Mouse (Mus musculus): ENCODE results near the gene C1qtnf7. TPM values are rescaled to one million over a fixed set of nuclear protein-coding genes. Genes with fewer than 3 reads are reported as not detected.

C1qtnf7 gene
- 1 to 10 TPM in 1 of 2 experiments, under 1 TPM in 1; 0.36 to 1.6 TPM for total RNA-seq (2021)
- long read RNA-seq, partial matches to known transcripts, result 0 of 1 reads
- long read RNA-seq, other reads (novel, unspliced or antisense), result 1 of 1 reads

GRCm38 (mm10) chr5:43515401-43515976 lies at the start of gene C1qtnf7:
Gene C1qtnf7, plus strand, starts transcription at chr5:43515538.
- DNase-seq (ENCODE audit: low spot score in 2 of 2), result no peak

DNA sequence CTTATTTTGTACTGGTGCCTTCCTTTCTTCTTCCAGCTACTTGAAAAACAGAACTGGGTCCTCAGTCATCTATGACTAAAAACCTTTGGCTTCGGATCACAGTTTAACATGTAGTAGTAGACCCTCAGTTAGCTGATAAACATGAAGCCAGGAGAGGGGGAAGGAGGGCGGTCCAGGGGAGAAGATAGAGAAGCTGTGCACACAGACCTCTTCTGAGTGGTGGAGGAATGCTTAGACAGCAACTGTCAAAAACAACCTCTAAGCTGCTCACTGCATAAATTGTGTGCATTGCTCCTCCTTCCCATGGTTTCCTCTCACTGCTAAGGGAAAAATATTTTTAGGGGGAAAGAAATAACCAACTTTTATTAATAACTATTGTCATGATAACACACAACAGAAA lies 48.6 kb upstream of the C1qtnf7 start:
- DNase-seq (ENCODE audit: low spot score in 2 of 2), result no peak

DNA sequence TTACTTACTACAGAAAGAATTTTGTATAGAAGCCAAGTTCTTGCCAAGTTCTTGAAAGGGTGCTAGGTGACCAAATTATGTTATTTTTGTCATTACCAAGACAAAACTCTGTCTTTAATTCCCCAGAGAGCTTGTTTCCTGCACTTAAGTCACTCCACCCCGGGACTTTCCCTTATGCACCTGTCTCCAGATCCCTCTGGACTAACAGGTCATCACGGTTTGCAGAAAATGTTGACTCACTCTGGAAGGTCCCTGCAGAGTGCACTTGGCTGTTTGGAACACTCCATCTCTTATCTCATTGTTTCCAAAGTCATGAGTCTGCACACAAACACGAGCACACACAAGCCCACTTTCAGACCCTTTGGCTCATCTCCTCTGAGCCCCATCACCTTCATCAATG lies 48.1 kb upstream of the C1qtnf7 start:
- DNase-seq (ENCODE audit: low spot score in 2 of 2), result no peak

- no peak for DNase-seq (ENCODE audit: low spot score in 2 of 2)
Observed at GRCm38 (mm10) chr5:43468937-43469336, 46.4 kb upstream of the C1qtnf7 start.

GRCm38 (mm10) chr5:43477953-43478352 lies 37.4 kb upstream of the C1qtnf7 start:
- DNase-seq (ENCODE audit: low spot score in 2 of 2), result no peak

DNA sequence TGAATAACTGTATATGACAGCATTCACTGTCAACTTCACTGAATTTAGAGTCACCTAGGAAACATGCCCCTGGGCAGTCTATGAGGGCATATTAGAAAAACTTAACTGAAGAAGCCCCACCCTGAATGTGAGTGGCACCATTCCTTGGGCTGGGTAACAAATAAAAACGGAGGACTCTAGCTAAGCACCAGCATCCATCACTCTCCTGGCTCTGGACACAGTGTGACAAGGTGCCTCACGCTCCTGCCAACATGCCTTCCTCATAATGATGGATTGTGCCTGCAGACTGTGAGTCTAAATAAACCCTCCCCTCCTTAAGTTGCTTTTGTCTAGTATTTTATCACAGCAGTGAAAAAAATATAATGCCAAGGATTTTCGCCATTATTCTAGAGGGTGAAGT lies 35.3 kb upstream of the C1qtnf7 start:
- no peak for DNase-seq (ENCODE audit: low spot score in 2 of 2)

- no peak for DNase-seq (ENCODE audit: low spot score in 2 of 2)
Observed at GRCm38 (mm10) chr5:43480786-43481185, 34.6 kb upstream of the C1qtnf7 start.

DNA sequence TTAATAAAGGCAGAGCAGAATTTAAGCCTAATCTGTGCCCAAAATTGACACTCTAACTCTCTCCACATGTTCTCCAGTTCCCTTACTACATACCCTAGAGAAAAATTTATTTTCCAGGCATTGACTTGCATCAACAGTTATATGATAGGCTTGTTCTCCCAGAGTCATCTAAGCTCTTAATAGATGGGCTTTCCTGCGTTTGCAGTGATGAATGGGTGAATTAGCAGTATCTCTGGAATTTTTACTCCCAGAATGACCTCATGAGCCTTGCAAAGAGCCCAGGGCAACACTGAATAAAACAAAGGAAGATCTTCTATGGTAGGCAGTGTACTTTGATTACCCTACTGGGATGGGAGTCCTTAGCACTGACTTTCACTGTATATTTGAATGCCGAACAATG lies 33.5 kb upstream of the C1qtnf7 start:
- DNase-seq (ENCODE audit: low spot score in 2 of 2), result no peak

GRCm38 (mm10) chr5:43501887-43502286 lies 13.5 kb upstream of the C1qtnf7 start:
- no peak for DNase-seq (ENCODE audit: low spot score in 2 of 2)

DNA sequence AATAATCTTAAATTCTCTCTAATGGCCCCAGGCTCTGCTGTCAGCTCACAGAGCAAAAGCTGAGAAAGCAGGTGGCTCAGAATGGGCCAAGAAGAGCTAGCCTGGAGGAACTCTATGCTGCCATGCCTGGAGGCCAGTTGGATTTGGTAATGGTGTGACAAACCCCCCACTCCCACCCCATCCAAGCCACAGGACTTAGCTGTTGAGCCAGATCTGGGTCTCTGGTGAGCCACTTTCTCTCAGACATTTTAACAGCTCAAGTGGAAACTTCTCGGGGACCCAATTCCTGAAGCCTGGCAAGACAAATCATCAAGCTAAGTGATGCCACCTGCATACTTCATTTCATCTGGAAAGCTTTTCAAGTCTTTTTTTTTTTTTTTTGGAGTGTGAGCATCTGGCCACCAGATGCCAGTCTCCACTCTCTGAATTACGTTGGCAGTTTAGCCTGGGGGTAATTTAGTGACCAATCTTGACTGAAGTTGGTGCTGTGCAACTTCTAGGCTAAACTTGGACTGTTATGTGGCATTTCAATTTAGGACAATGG lies 11.0 kb upstream of the C1qtnf7 start:
- no peak for DNase-seq (ENCODE audit: low spot score in 2 of 2)

DNA sequence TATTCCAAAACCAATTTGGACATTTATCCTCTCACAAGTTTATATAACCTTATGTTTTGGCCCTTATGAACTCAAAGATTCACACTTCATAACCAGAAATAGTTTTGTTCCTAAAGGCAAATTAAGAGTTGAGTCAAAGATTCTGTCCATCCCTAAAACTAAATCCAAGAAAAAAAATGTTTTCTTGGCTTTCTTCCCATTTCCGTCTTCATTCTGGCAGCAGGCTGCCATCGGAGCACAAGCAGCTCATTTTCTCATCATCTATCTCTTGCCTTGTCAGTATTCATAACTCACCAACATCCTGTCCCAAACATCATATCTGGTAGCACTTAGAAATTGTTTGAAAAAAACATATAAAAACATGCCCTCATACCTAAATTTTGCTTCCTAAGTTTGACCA lies 6.9 kb upstream of the C1qtnf7 start:
- no peak for DNase-seq (ENCODE audit: low spot score in 2 of 2)

GRCm38 (mm10) chr5:43508892-43509291 lies 6.4 kb upstream of the C1qtnf7 start:
- DNase-seq (ENCODE audit: low spot score in 2 of 2), result no peak

DNA sequence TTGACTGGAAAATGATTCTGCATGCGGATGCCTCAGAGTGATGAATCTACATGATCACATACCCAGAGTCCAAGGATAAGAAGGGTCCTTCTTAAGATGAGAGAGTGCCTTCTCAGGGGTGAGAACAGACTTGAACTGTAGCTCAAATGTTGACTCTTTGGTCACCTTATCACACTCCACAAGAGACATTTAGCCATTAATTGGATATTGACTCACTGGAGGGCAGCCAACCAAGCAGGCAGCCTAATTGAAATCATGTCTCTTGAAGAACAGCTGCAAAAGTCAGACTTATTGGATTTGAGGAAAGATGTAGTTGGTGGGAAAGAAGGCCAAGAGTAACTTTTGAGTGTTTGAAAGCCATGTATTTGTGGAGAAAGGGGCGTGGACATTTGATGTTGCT lies 4.2 kb upstream of the C1qtnf7 start:
- no peak for DNase-seq (ENCODE audit: low spot score in 2 of 2)

- no peak for DNase-seq (ENCODE audit: low spot score in 2 of 2)
Observed at GRCm38 (mm10) chr5:43516491-43516890, 1.2 kb downstream of the C1qtnf7 start.

GRCm38 (mm10) chr5:43517313-43517712 lies 2.0 kb downstream of the C1qtnf7 start:
- no peak for DNase-seq (ENCODE audit: low spot score in 2 of 2)

GRCm38 (mm10) chr5:43519905-43520304 lies 4.6 kb downstream of the C1qtnf7 start:
- no peak for DNase-seq (ENCODE audit: low spot score in 2 of 2)

DNA sequence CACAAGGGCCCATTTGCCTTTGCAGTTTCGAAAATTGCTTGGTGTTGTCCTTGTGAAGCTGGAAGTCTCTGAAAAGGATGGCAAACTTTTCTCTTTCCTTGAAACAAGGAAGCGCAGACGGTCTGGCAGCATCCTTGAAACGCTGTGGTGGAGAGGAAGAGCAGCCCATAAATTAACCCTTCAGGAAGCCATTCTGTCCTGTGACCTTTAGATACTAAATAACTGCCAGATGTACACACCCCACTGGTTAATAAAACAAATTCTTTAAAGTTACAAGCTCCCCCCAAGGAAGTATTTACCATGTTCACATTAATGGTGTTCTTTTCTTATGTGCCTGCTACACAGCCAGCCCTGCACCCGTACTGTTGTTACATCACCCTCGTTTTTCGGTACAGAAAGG lies 6.0 kb downstream of the C1qtnf7 start:
- no peak for DNase-seq (ENCODE audit: low spot score in 2 of 2)

- no peak for DNase-seq (ENCODE audit: low spot score in 2 of 2)
Observed at GRCm38 (mm10) chr5:43522866-43523265, 7.5 kb downstream of the C1qtnf7 start.

- DNase-seq (ENCODE audit: low spot score in 2 of 2), result no peak
Observed at GRCm38 (mm10) chr5:43526874-43527584, 11.7 kb downstream of the C1qtnf7 start.

- no peak for DNase-seq (ENCODE audit: low spot score in 2 of 2)
Observed at GRCm38 (mm10) chr5:43530186-43530585, 14.8 kb downstream of the C1qtnf7 start.

DNA sequence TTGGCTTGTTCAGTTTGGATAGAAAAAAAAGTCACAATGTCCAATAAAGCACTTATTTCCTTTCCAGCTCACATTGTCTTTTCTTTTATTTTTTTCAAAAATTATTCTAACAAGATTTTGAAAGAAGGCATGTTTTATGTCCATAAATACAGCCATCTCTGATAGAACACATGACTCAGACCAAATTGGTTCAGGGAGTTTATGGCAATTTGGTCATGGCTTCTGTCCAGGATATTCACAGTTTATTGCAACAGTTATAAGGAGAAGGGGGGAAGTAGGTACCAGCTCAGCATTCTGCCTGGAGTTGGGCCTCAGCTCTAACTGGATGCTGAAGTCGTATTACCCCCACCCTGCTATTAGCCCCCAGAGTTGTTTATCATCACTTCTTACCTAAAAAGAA lies 15.5 kb downstream of the C1qtnf7 start:
- no peak for DNase-seq (ENCODE audit: low spot score in 2 of 2)

GRCm38 (mm10) chr5:43538322-43539167 lies 23.2 kb downstream of the C1qtnf7 start:
- DNase-seq (ENCODE audit: low spot score in 2 of 2), result no peak

Measured in layer of hippocampus, adult 18-20 months (tissue).